Mouse (Mus musculus) bone marrow, adult 2 months (tissue): ENCODE data around the gene Slc8a2.

Experiments used
- CTCF ChIP-seq: fragments of 200-500 bp; IDR thresholded peaks from 2 replicates; pipeline ENCODE4 v1.5.1; 2011; ENCODE audit warnings: low read length, control low read depth; ENCODE audit not compliant: control insufficient read depth, insufficient read depth
- POLR2A ChIP-seq: fragments of 200-500 bp; IDR thresholded peaks from 2 replicates; pipeline ENCODE4 v1.6.1; 2011; ENCODE audit warnings: low read depth, mild to moderate bottlenecking, control low read depth, low read length, borderline replicate concordance; ENCODE audit not compliant: control insufficient read depth

- TF ChIP-seq CTCF = no peak
- no peak for TF ChIP-seq POLR2A
Measured at GRCm38 (mm10) chr7:16162036-16162435, 32.4 kb downstream of the Slc8a2 start.
